16 mouse cellular contexts compared by ENCODE assay signal in genomic region chr1:137262806-137263370, GRCm38 (mm10).
"Had no signal": no experiment of that assay in that cellular context is flagged by ENCODE, and none has a peak within 500 bp of the region (broad histone marks: within the 10 kb centered on the region; RNA-seq: fewer than 3 reads in every experiment).

No protein-coding gene starts in this region.

- H3K36me3 ChIP-seq: limb, embryonic 10.5 days; liver, embryonic 15.5 days; neural tube, embryonic 15.5 days had no signal

- ATAC-seq: lung, postnatal 0 days had no signal

- H3K9ac ChIP-seq: liver, embryonic 15.5 days; neural tube, embryonic 15.5 days had no signal

- H3K27ac ChIP-seq: layer of hippocampus, adult 2 months; left cerebral cortex, adult 2 months; limb, embryonic 10.5 days; liver, embryonic 15.5 days; neural tube, embryonic 15.5 days; stomach, postnatal 0 days had no signal

- H3K4me1 ChIP-seq: limb, embryonic 10.5 days; liver, embryonic 15.5 days had no signal

- DNase-seq: kidney, postnatal 10 days; kidney, postnatal 4 days; lung, adult 2 months; lung, postnatal 36 days; right cerebral cortex, adult 18-20 months; right cerebral cortex, postnatal 25 days; thymus, postnatal 4 days had no signal

- H3K27me3 ChIP-seq: liver, embryonic 15.5 days; neural tube, embryonic 15.5 days had no signal

- H3K9me3 ChIP-seq: limb, embryonic 10.5 days; liver, embryonic 15.5 days; neural tube, embryonic 15.5 days had no signal

- H3K4me2 ChIP-seq: liver, embryonic 11.5 days; liver, embryonic 15.5 days; neural tube, embryonic 15.5 days had no signal

- H3K4me3 ChIP-seq: layer of hippocampus, adult 2 months; left cerebral cortex, adult 2 months; limb, embryonic 10.5 days; liver, embryonic 15.5 days; myocyte; neural tube, embryonic 15.5 days had no signal
